Mouse (Mus musculus) left cerebral cortex, postnatal 14 days (tissue): Measurements from ENCODE around the gene Rgs14. TPM values are rescaled to one million over a fixed set of nuclear protein-coding genes. Genes with fewer than 3 reads are reported as not detected.

Source experiments
- DNase-seq, 2 experiments: peaks; one replicate each; pipeline ENCODE4 v3.0.0; 2021 to 2022; ENCODE audit warnings: low spot score in 2 of 2, mixed read lengths in 1 of 2
- intact Hi-C: fragments of 180-260 bp; cut with DNase I; formaldehyde crosslinking; loops from one replicate; pipeline ENCODE4 v1.15.1; 2025
- total RNA-seq, 2 experiments: library from RNA; stranded (reverse); gene quantifications; 2 replicates each; pipeline ENCODE4 v1.2.3; 2021

Gene Rgs14
- total RNA-seq, 2 experiments from 2014 or later, result 33.3 to 35.4 TPM

- intact Hi-C loops, result no loop called here
- peak; percentile 60 to 71 for DNase-seq
Observed at GRCm38 (mm10) chr13:55420933-55421800, 51.6 kb downstream of the Rgs14 start.

DNA sequence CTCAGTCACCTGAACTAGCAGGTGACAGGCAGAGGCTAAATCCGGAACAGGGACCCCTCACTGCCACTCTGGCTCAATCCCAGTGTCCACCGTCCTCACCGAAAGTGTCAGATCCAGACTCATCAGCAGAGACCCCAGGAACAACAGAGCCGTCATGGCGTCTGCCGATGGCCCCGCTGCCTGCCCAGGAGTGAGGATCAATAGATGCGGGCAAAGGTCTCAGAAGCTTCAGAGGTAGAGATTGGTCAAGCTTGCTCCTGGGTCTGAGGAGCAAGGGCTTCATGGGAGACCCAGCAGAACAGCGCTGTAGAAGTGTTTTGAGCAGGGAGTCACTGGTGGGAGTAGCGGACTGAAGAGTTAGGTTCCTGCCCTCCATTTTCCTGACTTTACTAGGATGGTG is 57.1 kb downstream of the Rgs14 start, which contains the start of gene F12:
F12 (minus strand) TSS at position 181 of the 400 bp plus-strand sequence.
- DNase-seq, result no peak
- intact Hi-C loops, result no loop called here

GRCm38 (mm10) chr13:55429226-55429888 is 59.8 kb downstream of the Rgs14 start:
- intact Hi-C loops, result no loop called here
- no peak for DNase-seq

DNA sequence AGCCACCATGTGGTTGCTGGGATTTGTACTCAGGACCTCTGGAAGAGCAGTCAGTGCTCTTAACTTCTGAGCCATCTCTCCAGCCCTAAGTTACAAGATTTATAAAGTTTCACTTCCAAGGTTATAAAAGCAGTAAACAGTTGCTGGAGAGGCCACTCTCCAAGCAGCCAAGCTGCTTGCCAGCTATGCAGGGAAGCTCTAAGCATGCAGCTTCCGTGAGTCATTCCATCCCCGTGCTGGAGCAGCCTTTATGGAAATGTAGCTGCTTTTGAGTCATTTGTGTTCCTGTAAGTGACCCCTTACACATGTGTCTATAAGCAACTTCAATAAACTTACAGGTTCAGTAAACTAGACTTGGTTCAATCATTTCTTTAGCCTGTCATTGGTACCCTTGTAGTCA is 61.0 kb downstream of the Rgs14 start:
- DNase-seq, result no peak
- intact Hi-C loops, result no loop called here

GRCm38 (mm10) chr13:55431889-55432685 is 62.6 kb downstream of the Rgs14 start:
- no peak for DNase-seq
- intact Hi-C loops, result no loop called here

Other genes with a start within 250 kb of the Rgs14 start
- gene Gm17617, start 236.2 kb upstream of the Rgs14 start, total RNA-seq, result not detected
- under 1 TPM; 0.11 to 0.25 TPM for gene Fgfr4, start 217.1 kb upstream of the Rgs14 start, total RNA-seq
- gene Nsd1, start 159.9 kb upstream of the Rgs14 start, total RNA-seq, result 100 to 1,000 TPM; 135 to 140 TPM
- 100 to 1,000 TPM; 161 to 168 TPM for gene Prelid1, start 49.2 kb upstream of the Rgs14 start, total RNA-seq
- 10 to 100 TPM; 73.7 to 74.0 TPM for gene Rab24, start 47.8 kb upstream of the Rgs14 start, total RNA-seq
- 1 to 10 TPM; 1.2 to 1.6 TPM for gene Mxd3, start 39.9 kb upstream of the Rgs14 start, total RNA-seq
- 10 to 100 TPM; 47.5 to 51.0 TPM for gene Lman2, start 6.9 kb upstream of the Rgs14 start, total RNA-seq
- under 1 TPM in 1 of 2 experiments, not detected in 1; 0.72 TPM for gene Slc34a1, start 28.5 kb downstream of the Rgs14 start, total RNA-seq
- under 1 TPM in 1 of 2 experiments, not detected in 1; 0.70 TPM for gene Pfn3, start 45.5 kb downstream of the Rgs14 start, total RNA-seq
- under 1 TPM in 1 of 2 experiments, not detected in 1; 0.30 TPM for gene F12, start 57.1 kb downstream of the Rgs14 start, total RNA-seq
- gene Grk6, start 75.3 kb downstream of the Rgs14 start, total RNA-seq, result 10 to 100 TPM; 67.5 to 67.8 TPM
- 100 to 1,000 TPM in 1 of 2 experiments, 10 to 100 TPM in 1; 98.9 to 104 TPM for gene Prr7, start 94.5 kb downstream of the Rgs14 start, total RNA-seq
- 100 to 1,000 TPM; 326 to 327 TPM for gene Dbn1, start 118.4 kb downstream of the Rgs14 start, total RNA-seq
- gene Pdlim7, start 143.9 kb downstream of the Rgs14 start, total RNA-seq, result 10 to 100 TPM; 66.0 to 79.4 TPM
- gene Dok3, start 159.6 kb downstream of the Rgs14 start, total RNA-seq, result 1 to 10 TPM; 6.2 to 7.9 TPM
- gene Ddx41, start 166.9 kb downstream of the Rgs14 start, total RNA-seq, result 10 to 100 TPM; 47.5 to 50.9 TPM
- 10 to 100 TPM; 62.8 to 71.1 TPM for gene Fam193b, start 201.4 kb downstream of the Rgs14 start, total RNA-seq
- gene Tmed9, start 204.0 kb downstream of the Rgs14 start, total RNA-seq, result 100 to 1,000 TPM; 117 to 123 TPM
- 10 to 100 TPM; 22.6 to 23.3 TPM for gene B4galt7, start 230.2 kb downstream of the Rgs14 start, total RNA-seq